Mouse (Mus musculus) kidney, postnatal 4 days (tissue): ENCODE data around the gene Tmem179b.
"Not testable (repeated sequence)": the region's sequence is repeated elsewhere in the genome, so short reads cannot be mapped to it uniquely, and the experiment has no call there.

Experiments used
- DNase-seq, 2 experiments: peaks; one replicate each; pipeline ENCODE4 v3.0.0; 2021; ENCODE audit warnings: mixed read lengths in 2 of 2

Tmem179b gene

GRCm38 (mm10) chr19:8728335-8729099 is 45.8 kb downstream of the Tmem179b start:
- not testable (repeated sequence) for DNase-seq

- DNase-seq = no peak
Measured at GRCm38 (mm10) chr19:8727495-8728114, 46.7 kb downstream of the Tmem179b start.

- DNase-seq = no peak
Measured at GRCm38 (mm10) chr19:8726609-8727390, 47.5 kb downstream of the Tmem179b start.

GRCm38 (mm10) chr19:8725081-8725613 is 49.1 kb downstream of the Tmem179b start:
- no peak for DNase-seq

- no peak for DNase-seq
Measured at GRCm38 (mm10) chr19:8724392-8724791, 49.9 kb downstream of the Tmem179b start.

- DNase-seq = peak in 1 of 2 experiments; percentile 46
Measured at GRCm38 (mm10) chr19:8723574-8724346, 50.5 kb downstream of the Tmem179b start.

GRCm38 (mm10) chr19:8722907-8723573 is 51.2 kb downstream of the Tmem179b start, which contains the start of gene Slc3a2:
TSS of gene Slc3a2 (minus strand) at chr19:8723369.
- DNase-seq = peak; percentile 94 to 97

- DNase-seq = no peak
Measured at GRCm38 (mm10) chr19:8722559-8722906, 51.7 kb downstream of the Tmem179b start.
